Mouse (Mus musculus): Measurements from ENCODE around the gene Ccdc36.

Gene Ccdc36

GRCm38 (mm10) chr9:108428384-108428783 is at the start of gene Ccdc36:
TSS of gene Ccdc36 (minus strand) at chr9:108428484.
- H3K27me3 ChIP-seq (ENCODE audit: control insufficient read depth, insufficient read depth, low read length, poor library complexity, severe bottlenecking), result no peaks in the 10 kb centered on the region
- no peak for DNase-seq (ENCODE audit: low read depth, low spot score)
- H3K36me3 ChIP-seq (ENCODE audit: control insufficient read depth, insufficient read depth, low read length, poor library complexity, severe bottlenecking), result no peaks in the 10 kb centered on the region

GRCm38 (mm10) chr9:108474528-108474927 is 46.2 kb upstream of the Ccdc36 start:
- Histone ChIP-seq H3K36me3 (ENCODE audit: control insufficient read depth, insufficient read depth, low read length, poor library complexity, severe bottlenecking) (no peaks in the 10 kb centered on the region), H3K27me3 (ENCODE audit: control insufficient read depth, insufficient read depth, low read length, poor library complexity, severe bottlenecking) (no peaks in the 10 kb centered on the region)
- DNase-seq (ENCODE audit: low read depth, low spot score), result no peak

- no peak for DNase-seq (ENCODE audit: low read depth, low spot score)
- 0 out of 2 replicates have a peak, but pooled peaks cover 2% of the 10 kb centered on the region for H3K36me3 ChIP-seq (ENCODE audit: control insufficient read depth, insufficient read depth, low read length, poor library complexity, severe bottlenecking)
- no peaks in the 10 kb centered on the region for H3K27me3 ChIP-seq (ENCODE audit: control insufficient read depth, insufficient read depth, low read length, poor library complexity, severe bottlenecking)
Observed at GRCm38 (mm10) chr9:108469845-108470244, 41.6 kb upstream of the Ccdc36 start.

- H3K36me3 ChIP-seq (ENCODE audit: control insufficient read depth, insufficient read depth, low read length, poor library complexity, severe bottlenecking), result 0 out of 2 replicates have a peak, but pooled peaks cover 2% of the 10 kb centered on the region
- no peaks in the 10 kb centered on the region for H3K27me3 ChIP-seq (ENCODE audit: control insufficient read depth, insufficient read depth, low read length, poor library complexity, severe bottlenecking)
- no peak for DNase-seq (ENCODE audit: low read depth, low spot score)
Observed at GRCm38 (mm10) chr9:108469430-108469829, 41.1 kb upstream of the Ccdc36 start.

- Histone ChIP-seq H3K36me3 (ENCODE audit: control insufficient read depth, insufficient read depth, low read length, poor library complexity, severe bottlenecking) (peaks cover 6% of the 10 kb centered on the region), H3K27me3 (ENCODE audit: control insufficient read depth, insufficient read depth, low read length, poor library complexity, severe bottlenecking) (no peaks in the 10 kb centered on the region)
- DNase-seq (ENCODE audit: low read depth, low spot score), result no peak
Observed at GRCm38 (mm10) chr9:108466219-108466618, 37.9 kb upstream of the Ccdc36 start.

- Histone ChIP-seq H3K27me3 (ENCODE audit: control insufficient read depth, insufficient read depth, low read length, poor library complexity, severe bottlenecking) (no peaks in the 10 kb centered on the region), H3K36me3 (ENCODE audit: control insufficient read depth, insufficient read depth, low read length, poor library complexity, severe bottlenecking) (peaks cover 6% of the 10 kb centered on the region)
- DNase-seq (ENCODE audit: low read depth, low spot score), result no peak
Observed at GRCm38 (mm10) chr9:108463713-108464112, 35.4 kb upstream of the Ccdc36 start.

- no peaks in the 10 kb centered on the region for H3K27me3 ChIP-seq (ENCODE audit: control insufficient read depth, insufficient read depth, low read length, poor library complexity, severe bottlenecking)
- no peak for DNase-seq (ENCODE audit: low read depth, low spot score)
Observed at GRCm38 (mm10) chr9:108462192-108462591, 33.9 kb upstream of the Ccdc36 start.

GRCm38 (mm10) chr9:108461675-108462074 is 33.4 kb upstream of the Ccdc36 start:
- Histone ChIP-seq H3K27me3 (ENCODE audit: control insufficient read depth, insufficient read depth, low read length, poor library complexity, severe bottlenecking) (no peaks in the 10 kb centered on the region), H3K36me3 (ENCODE audit: control insufficient read depth, insufficient read depth, low read length, poor library complexity, severe bottlenecking) (peaks cover 3% of the 10 kb centered on the region)
- DNase-seq (ENCODE audit: low read depth, low spot score), result no peak

More at GRCm38 (mm10) chr9:108462192-108462591, 33.9 kb upstream of the Ccdc36 start:
- H3K36me3 ChIP-seq (ENCODE audit: control insufficient read depth, insufficient read depth, low read length, poor library complexity, severe bottlenecking), result peaks cover 6% of the 10 kb centered on the region

- peaks cover 3% of the 10 kb centered on the region for H3K36me3 ChIP-seq (ENCODE audit: control insufficient read depth, insufficient read depth, low read length, poor library complexity, severe bottlenecking)
- no peak for DNase-seq (ENCODE audit: low read depth, low spot score)
Observed at GRCm38 (mm10) chr9:108461181-108461631, 32.9 kb upstream of the Ccdc36 start, which contains the start of gene Klhdc8b. TSS of gene Klhdc8b (minus strand) at chr9:108461581.

GRCm38 (mm10) chr9:108460319-108461178 is 32.3 kb upstream of the Ccdc36 start, which contains the start of gene Ccdc71:
TSS of gene Ccdc71 (plus strand) at chr9:108460527.
- Histone ChIP-seq H3K36me3 (ENCODE audit: control insufficient read depth, insufficient read depth, low read length, poor library complexity, severe bottlenecking) (peaks cover 3% of the 10 kb centered on the region), H3K27me3 (ENCODE audit: control insufficient read depth, insufficient read depth, low read length, poor library complexity, severe bottlenecking) (no peaks in the 10 kb centered on the region)
- peak; percentile 89 for DNase-seq (ENCODE audit: low read depth, low spot score)

More at GRCm38 (mm10) chr9:108461181-108461631, 32.9 kb upstream of the Ccdc36 start, which contains the start of gene Klhdc8b:
- H3K27me3 ChIP-seq (ENCODE audit: control insufficient read depth, insufficient read depth, low read length, poor library complexity, severe bottlenecking), result no peaks in the 10 kb centered on the region

GRCm38 (mm10) chr9:108459939-108460318 is 31.6 kb upstream of the Ccdc36 start:
- Histone ChIP-seq H3K36me3 (ENCODE audit: control insufficient read depth, insufficient read depth, low read length, poor library complexity, severe bottlenecking) (peaks cover 3% of the 10 kb centered on the region), H3K27me3 (ENCODE audit: control insufficient read depth, insufficient read depth, low read length, poor library complexity, severe bottlenecking) (no peaks in the 10 kb centered on the region)
- DNase-seq (ENCODE audit: low read depth, low spot score), result no peak

GRCm38 (mm10) chr9:108456953-108457352 is 28.7 kb upstream of the Ccdc36 start:
- DNase-seq (ENCODE audit: low read depth, low spot score), result no peak
- no peaks in the 10 kb centered on the region for H3K36me3 ChIP-seq (ENCODE audit: control insufficient read depth, insufficient read depth, low read length, poor library complexity, severe bottlenecking)
- no peaks in the 10 kb centered on the region for H3K27me3 ChIP-seq (ENCODE audit: control insufficient read depth, insufficient read depth, low read length, poor library complexity, severe bottlenecking)

- no peaks in the 10 kb centered on the region for H3K27me3 ChIP-seq (ENCODE audit: control insufficient read depth, insufficient read depth, low read length, poor library complexity, severe bottlenecking)
- no peak for DNase-seq (ENCODE audit: low read depth, low spot score)
- no peaks in the 10 kb centered on the region for H3K36me3 ChIP-seq (ENCODE audit: control insufficient read depth, insufficient read depth, low read length, poor library complexity, severe bottlenecking)
Observed at GRCm38 (mm10) chr9:108455747-108456571, 27.7 kb upstream of the Ccdc36 start.

GRCm38 (mm10) chr9:108454429-108454828 is 26.1 kb upstream of the Ccdc36 start:
- Histone ChIP-seq H3K36me3 (ENCODE audit: control insufficient read depth, insufficient read depth, low read length, poor library complexity, severe bottlenecking) (no peaks in the 10 kb centered on the region), H3K27me3 (ENCODE audit: control insufficient read depth, insufficient read depth, low read length, poor library complexity, severe bottlenecking) (no peaks in the 10 kb centered on the region)
- no peak for DNase-seq (ENCODE audit: low read depth, low spot score)

- Histone ChIP-seq H3K36me3 (ENCODE audit: control insufficient read depth, insufficient read depth, low read length, poor library complexity, severe bottlenecking) (no peaks in the 10 kb centered on the region), H3K27me3 (ENCODE audit: control insufficient read depth, insufficient read depth, low read length, poor library complexity, severe bottlenecking) (no peaks in the 10 kb centered on the region)
- no peak for DNase-seq (ENCODE audit: low read depth, low spot score)
Observed at GRCm38 (mm10) chr9:108453458-108453857, 25.2 kb upstream of the Ccdc36 start.

All from splenic B cell, adult 2 months (primary cell).